Mouse (Mus musculus) neural tube, embryonic 13.5 days (tissue): ENCODE results near the gene Olfr91. TPM values are rescaled to one million over a fixed set of nuclear protein-coding genes. Genes with fewer than 3 reads are reported as not detected.

Source experiments
- polyA plus RNA-seq: library from polyadenylated mRNA; unstranded; fragments of >200 nt; fragmentation: Nextera tagmentation; extraction: Ambion mirVana; gene quantifications from 2 replicates; pipeline ENCODE4 v1.2.1, GENCODE M21; 2015

Gene Olfr91
- polyA plus RNA-seq, 1 experiment from 2014 or later, result not detected

Other genes with a start within 250 kb of the Olfr91 start
- gene Trim15, start 231.1 kb downstream of the Olfr91 start, polyA plus RNA-seq, result 0.43 and 0.61 TPM in 2 replicates
- gene Trim10, start 228.7 kb downstream of the Olfr91 start, polyA plus RNA-seq, result 1.3 and 1.6 TPM in 2 replicates
- gene Trim40, start 208.2 kb downstream of the Olfr91 start, polyA plus RNA-seq, result not detected in 2 replicates
- not detected in 2 replicates for gene Trim31, start 200.2 kb downstream of the Olfr91 start, polyA plus RNA-seq
- 1.1 and 1.3 TPM in 2 replicates for gene Rnf39, start 155.4 kb downstream of the Olfr91 start, polyA plus RNA-seq
- gene Ppp1r11, start 146.5 kb downstream of the Olfr91 start, polyA plus RNA-seq, result 181 and 191 TPM in 2 replicates
- 71.7 and 72.7 TPM in 2 replicates for gene Znrd1, start 139.7 kb downstream of the Olfr91 start, polyA plus RNA-seq
- 5.8 and 6.4 TPM in 2 replicates for gene Znrd1as, start 139.7 kb downstream of the Olfr91 start, polyA plus RNA-seq
- gene 2410137M14Rik, start 117.0 kb downstream of the Olfr91 start, polyA plus RNA-seq, result 0.31 TPM in 1 of 2 replicates, not detected in the other
- gene H2-M5, start 108.7 kb downstream of the Olfr91 start, polyA plus RNA-seq, result 1.6 and 2.3 TPM in 2 replicates
- gene Zfp57, start 97.1 kb downstream of the Olfr91 start, polyA plus RNA-seq, result 241 and 262 TPM in 2 replicates
- gene Mog, start 74.9 kb downstream of the Olfr91 start, polyA plus RNA-seq, result 1.2 and 1.7 TPM in 2 replicates
- gene Gabbr1, start 52.3 kb downstream of the Olfr91 start, polyA plus RNA-seq, result 56.2 and 57.0 TPM in 2 replicates
- not detected in 2 replicates for gene Olfr90, start 9.8 kb downstream of the Olfr91 start, polyA plus RNA-seq
- gene Olfr92, start 21.8 kb upstream of the Olfr91 start, polyA plus RNA-seq, result not detected in 2 replicates
- gene Olfr93, start 63.2 kb upstream of the Olfr91 start, polyA plus RNA-seq, result not detected in 2 replicates
- not detected in 2 replicates for gene Ubd, start 95.6 kb upstream of the Olfr91 start, polyA plus RNA-seq
- not detected in 2 replicates for gene Olfr94, start 102.7 kb upstream of the Olfr91 start, polyA plus RNA-seq
- gene Olfr95, start 114.8 kb upstream of the Olfr91 start, polyA plus RNA-seq, result not detected in 2 replicates
- not detected in 2 replicates for gene Olfr96, start 121.9 kb upstream of the Olfr91 start, polyA plus RNA-seq
- not detected in 2 replicates for gene Olfr97, start 139.1 kb upstream of the Olfr91 start, polyA plus RNA-seq
- gene Olfr98, start 165.5 kb upstream of the Olfr91 start, polyA plus RNA-seq, result not detected in 2 replicates
- gene H2-M3, start 171.9 kb upstream of the Olfr91 start, polyA plus RNA-seq, result 1.1 and 1.2 TPM in 2 replicates
- gene Olfr99, start 185.2 kb upstream of the Olfr91 start, polyA plus RNA-seq, result not detected in 2 replicates
- not detected in 2 replicates for gene Olfr101, start 206.0 kb upstream of the Olfr91 start, polyA plus RNA-seq
- not detected in 2 replicates for gene Olfr102, start 218.8 kb upstream of the Olfr91 start, polyA plus RNA-seq
- gene Olfr103, start 241.4 kb upstream of the Olfr91 start, polyA plus RNA-seq, result not detected in 2 replicates